In the genomic region with DNA sequence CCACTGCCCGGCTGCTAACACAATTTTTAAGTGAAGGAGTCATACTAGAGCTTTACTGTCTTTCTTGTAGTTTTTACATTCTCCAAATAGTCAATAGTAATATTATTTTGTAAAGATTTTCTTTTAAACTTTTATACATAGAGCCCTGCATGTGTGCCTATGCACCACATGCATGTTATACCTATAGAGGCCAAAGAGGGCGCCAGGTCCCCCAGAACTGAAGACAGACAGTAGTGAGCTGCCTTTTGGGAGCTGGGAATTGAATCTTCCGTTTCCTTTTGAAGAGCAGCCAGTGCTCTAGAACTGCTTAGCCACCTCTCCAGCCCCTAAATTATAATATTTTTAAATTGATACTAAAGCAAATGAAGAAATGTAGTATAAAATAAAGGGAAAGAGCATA, we compare ENCODE assay signal across 10 mouse cellular contexts.
DNase-seq lines count a peak whose midpoint lies in the region; ATAC-seq and TF ChIP-seq lines count a peak whose summit lies in the region.
"Had no signal": no experiment of that assay in that cellular context is flagged by ENCODE, and none has a peak within 500 bp of the region (broad histone marks: within the 10 kb centered on the region; RNA-seq: fewer than 3 reads in every experiment).

No protein-coding gene starts in this region.

- no peak for ATAC-seq in liver, embryonic 12.5 days

- no peaks in the 10 kb centered on the region for H3K79me2 ChIP-seq in liver, adult 2 months (ENCODE audit: control insufficient read depth, insufficient read depth, low read length)

- WGBS in liver, adult 2 months, result 83% methylated on average over 3 of the region's 3 CpGs
- 56% methylated on average over 3 of the region's 3 CpGs for WGBS in liver, embryonic 12.5 days (ENCODE audit: insufficient replicate concordance)

- no peak overlapping the region for H3K27ac ChIP-seq in liver, adult 2 months (replicated peaks; ENCODE audit: insufficient read depth, low read depth, low read length)
- H3K27ac ChIP-seq in liver, embryonic 12.5 days, result no peak overlapping the region
- H3K27ac ChIP-seq: liver, embryonic 13.5 days had no signal

- DNase-seq in embryo, embryonic 9.5 days (ENCODE audit: extremely low spot score), result peak; percentile 15
- DNase-seq in embryo, embryonic 11 days, result no peak
- DNase-seq in liver, adult 2 months (ENCODE audit: extremely low read depth, low read depth, low spot score), result no peak
- DNase-seq in NIH3T3 (ENCODE audit: low read depth), result peak; percentile 8
- DNase-seq in naive thymus-derived CD4-positive, alpha-beta T cell, adult 2 months (ENCODE audit: low read depth), result peak; percentile 42
- no peak for DNase-seq in T-cell, adult 2 months (ENCODE audit: low spot score)
- no peak for DNase-seq in lung, postnatal 25 days (ENCODE audit: low spot score)
- DNase-seq: liver, embryonic 13.5 days had no signal

- peak; percentile 3; the same call in 1 of the 2 replicates for TF ChIP-seq CTCF in liver, adult 2 months (IDR thresholded peaks at IDR 0.05; ENCODE audit: low read depth, low read length)

- H3K9ac ChIP-seq in liver, adult 2 months (ENCODE audit: low read depth, low read length), result no peak overlapping the region
- no peak overlapping the region for H3K9ac ChIP-seq in liver, embryonic 12.5 days
- H3K9ac ChIP-seq: liver, embryonic 13.5 days had no signal

- no peak overlapping the region for H3K4me3 ChIP-seq in liver, adult 2 months (ENCODE audit: insufficient read depth, low read depth, low read length)
- no peak overlapping the region for H3K4me3 ChIP-seq in liver, embryonic 12.5 days
- H3K4me3 ChIP-seq: liver, embryonic 13.5 days had no signal

- H3K4me2 ChIP-seq in liver, embryonic 12.5 days, result no peak overlapping the region
- H3K4me2 ChIP-seq: liver, embryonic 13.5 days had no signal

- no peaks in the 10 kb centered on the region for H3K4me1 ChIP-seq in liver, adult 2 months (ENCODE audit: control insufficient read depth, insufficient read depth, low read length)
- H3K4me1 ChIP-seq in liver, embryonic 12.5 days, result 0 out of 2 replicates have a peak, but pooled peaks cover 3% of the 10 kb centered on the region
- H3K4me1 ChIP-seq: liver, embryonic 13.5 days had no signal

- H3K9me3 ChIP-seq in liver, embryonic 12.5 days (replicated peaks), result no peaks in the 10 kb centered on the region
- H3K9me3 ChIP-seq: G1E; liver, embryonic 13.5 days had no signal

- H3K27me3 ChIP-seq in liver, adult 2 months (ENCODE audit: control insufficient read depth, insufficient read depth, low read length), result no peaks in the 10 kb centered on the region
- no peaks in the 10 kb centered on the region for H3K27me3 ChIP-seq in liver, embryonic 12.5 days (replicated peaks)
- H3K27me3 ChIP-seq: liver, embryonic 13.5 days had no signal

- no peaks in the 10 kb centered on the region for H3K36me3 ChIP-seq in liver, adult 2 months (ENCODE audit: control insufficient read depth, insufficient read depth, low read length)
- no peaks in the 10 kb centered on the region for H3K36me3 ChIP-seq in liver, embryonic 12.5 days
- H3K36me3 ChIP-seq: G1E; liver, embryonic 13.5 days had no signal

- TF ChIP-seq POLR2A in liver, adult 2 months (IDR thresholded peaks at IDR 0.05; ENCODE audit: extremely low read depth, insufficient read depth, low read length), result no peak

Comparison
In these comparisons a context has a peak if more than half of its experiments do, and no peak if none do; other contexts are left out.
1. DNase-seq: peak in embryo, embryonic 9.5 days (single experiment), NIH3T3 (single experiment) and naive thymus-derived CD4-positive, alpha-beta T cell, adult 2 months (single experiment); none in embryo, embryonic 11 days (single experiment), liver, adult 2 months (single experiment), T-cell, adult 2 months (single experiment) and lung, postnatal 25 days (single experiment).